8 mouse cellular contexts compared by ENCODE assay signal in genomic region chr10:80146568-80147011, GRCm38 (mm10). TPM values are rescaled to one million over a fixed set of nuclear protein-coding genes. Genes with fewer than 3 reads are reported as not detected.
DNase-seq lines count a peak whose midpoint lies in the region; ATAC-seq and TF ChIP-seq lines count a peak whose summit lies in the region.

No protein-coding gene starts in this region.

- 76% methylated on average over 4 of the region's 4 CpGs for WGBS in limb, embryonic 13.5 days

- H3K79me2 ChIP-seq in MEL (ENCODE audit: control insufficient read depth, insufficient read depth, low read length, poor library complexity) = peaks cover 42% of the 10 kb centered on the region

- H3K9ac ChIP-seq in MEL (ENCODE audit: control insufficient read depth, low read depth, low read length, poor library complexity, severe bottlenecking) = no peak overlapping the region
- H3K9ac ChIP-seq in limb, embryonic 13.5 days = peak overlapping the region; percentile 36; the same call in 1 of the 2 replicates

- ATAC-seq in limb, embryonic 13.5 days (ENCODE audit: low FRiP score, low read depth) = no peak
- no peak for ATAC-seq in megakaryocyte-erythroid progenitor cell, adult 5-6 weeks (replicated peaks; ENCODE audit: low FRiP score, low TSS enrichment, poor library complexity, severe bottlenecking)

- TF ChIP-seq EP300 in MEL (IDR thresholded peaks at IDR 0.05; ENCODE audit: low read depth in 1 of 2, low read length in 2 of 2) = no peak

- H3K9me3 ChIP-seq in MEL (replicated peaks; ENCODE audit: insufficient read depth, low read length) = no peaks in the 10 kb centered on the region
- no peaks in the 10 kb centered on the region for H3K9me3 ChIP-seq in limb, embryonic 13.5 days

- H3K4me3 ChIP-seq in MEL (ENCODE audit: control insufficient read depth in 1 of 2, insufficient read depth in 1 of 2, low read depth in 2 of 2, low read length in 2 of 2) = no peak overlapping the region
- H3K4me3 ChIP-seq in limb, embryonic 13.5 days = peak overlapping the region; percentile 98; the same call in 1 of the 2 replicates

- H3K4me2 ChIP-seq in limb, embryonic 13.5 days (replicated peaks) = 0 out of 2 replicates have a peak overlapping the region, but pooled peaks have one; percentile 65

- TF ChIP-seq CTCF in MEL (IDR thresholded peaks at IDR 0.05 in 2 of 3, conservative IDR thresholded peaks at IDR 0.05 in 1 of 3; ENCODE audit: control insufficient read depth in 1 of 3, insufficient read depth in 1 of 3, low read depth in 2 of 3, low read length in 3 of 3, poor library complexity in 1 of 3, severe bottlenecking in 1 of 3) = no peak

- DNase-seq in heart, adult 11 months = peak; percentile 98
- no peak for DNase-seq in heart, adult 8-10 months (ENCODE audit: low spot score)
- DNase-seq in MEL (ENCODE audit: low read depth, low spot score) = no peak
- DNase-seq in heart, postnatal 10 days = peak; percentile 69 to 80
- no peak for DNase-seq in left cerebral cortex, adult 11 months (ENCODE audit: low spot score)
- DNase-seq in cerebellum, postnatal 36 days = no peak

- TF ChIP-seq POLR2A in MEL (IDR thresholded peaks at IDR 0.05; ENCODE audit: control insufficient read depth in 1 of 2, insufficient read depth in 1 of 2, low read depth in 1 of 2, low read length in 2 of 2, poor library complexity in 1 of 2) = no peak

- TF ChIP-seq RAD21 in MEL (IDR thresholded peaks at IDR 0.05; ENCODE audit: low read depth, low read length) = no peak

- H3K27ac ChIP-seq in MEL (ENCODE audit: control insufficient read depth, low read depth, low read length) = peak overlapping the region; percentile 34
- peak overlapping the region; percentile 100; the same call in 1 of the 2 replicates for H3K27ac ChIP-seq in limb, embryonic 13.5 days

- H3K4me1 ChIP-seq in MEL (ENCODE audit: control insufficient read depth in 1 of 2, insufficient read depth in 2 of 2, low read length in 2 of 2) = peaks cover 0 to 41% of the 10 kb centered on the region in 2 experiments; a peak in 2 of 4 replicates
- H3K4me1 ChIP-seq in limb, embryonic 13.5 days = peaks cover 52% of the 10 kb centered on the region

- intact Hi-C loops in heart, postnatal 10 days (cut with DNase I) = no loop called here

- H3K36me3 ChIP-seq in MEL (ENCODE audit: control insufficient read depth in 1 of 2, insufficient read depth in 2 of 2, low read length in 2 of 2) = peaks cover 0 to 12% of the 10 kb centered on the region in 2 experiments; a peak in 2 of 4 replicates
- H3K36me3 ChIP-seq in limb, embryonic 13.5 days = peaks cover 49% of the 10 kb centered on the region

- H3K27me3 ChIP-seq in MEL (ENCODE audit: control insufficient read depth in 1 of 2, insufficient read depth in 2 of 2, low read length in 2 of 2) = no peaks in the 10 kb centered on the region
- no peaks in the 10 kb centered on the region for H3K27me3 ChIP-seq in limb, embryonic 13.5 days

TF ChIP-seq in MEL, 35 proteins besides CTCF, POLR2A, EP300 and RAD21:
- TF ChIP-seq MXI1 (IDR thresholded peaks at IDR 0.05; ENCODE audit: low read depth, low read length) = 0 out of 2 replicates have a peak, but pooled peaks have one; percentile 1
- no peak for TF ChIP-seq GATA1 (IDR thresholded peaks at IDR 0.05; ENCODE audit: low read depth, low read length)
- TF ChIP-seq POLR2AphosphoS5 (IDR thresholded peaks at IDR 0.05; ENCODE audit: borderline replicate concordance, low read depth, low read length) = no peak
- TF ChIP-seq POLR2AphosphoS2 (IDR thresholded peaks at IDR 0.05; ENCODE audit: low read length) = peak; percentile 6; the same call in 1 of the 2 replicates
- no peak for TF ChIP-seq GABPA (IDR thresholded peaks at IDR 0.05; ENCODE audit: low read depth, low read length)
- TF ChIP-seq SIN3A (IDR thresholded peaks at IDR 0.05; ENCODE audit: low read length) = 0 out of 2 replicates have a peak, but pooled peaks have one; percentile 23

RNA-seq across cellular contexts. Expression of gene Midn, which starts 1.5 kb away (rescaled TPM):
- total RNA-seq in heart, adult 8-10 months (2022) = 100 to 1,000 TPM in 1 of 4 experiments, 10 to 100 TPM in 3; 83.9 to 111 (median 91.0) TPM
- 8.1 and 8.3 TPM in 2 replicates for total RNA-seq in MEL (2012; rRNA removed)
- polyA plus RNA-seq in MEL (2012; ENCODE audit: insufficient read depth in 1 of 2, insufficient read length in 2 of 2, low read depth in 1 of 2, low replicate concordance in 2 of 2, missing spikeins in 1 of 2) = 10 to 100 TPM in 1 of 2 experiments, not detected in 1; 26.7 TPM
- total RNA-seq in heart, postnatal 10 days (2021) = 100 to 1,000 TPM; 132 to 190 TPM
- 22.9 and 23.2 TPM in 2 replicates for polyA plus RNA-seq in limb, embryonic 13.5 days (2015; fragmentation: Nextera tagmentation; extraction: Ambion mirVana)
- 30.9 and 34.0 TPM in 2 replicates for total RNA-seq in megakaryocyte-erythroid progenitor cell, adult 5-6 weeks (2014; fragmentation: Nextera tagmentation)
- 9.4 and 10.5 TPM in 2 replicates for total RNA-seq in megakaryocyte-erythroid progenitor cell, adult 5-6 weeks (2017)

RNA-seq across cellular contexts. Expression of gene Cbarp, which starts 6.0 kb away (rescaled TPM):
- total RNA-seq in heart, adult 8-10 months (2022) = 1 to 10 TPM; 3.8 to 6.1 (median 4.6) TPM
- total RNA-seq in MEL (2012; rRNA removed) = 4.8 and 6.8 TPM in 2 replicates
- 10 to 100 TPM in 1 of 2 experiments, not detected in 1; 19.3 TPM for polyA plus RNA-seq in MEL (2012; ENCODE audit: insufficient read depth in 1 of 2, insufficient read length in 2 of 2, low read depth in 1 of 2, low replicate concordance in 2 of 2, missing spikeins in 1 of 2)
- total RNA-seq in heart, postnatal 10 days (2021) = 1 to 10 TPM; 3.2 to 4.1 TPM
- polyA plus RNA-seq in limb, embryonic 13.5 days (2015; fragmentation: Nextera tagmentation; extraction: Ambion mirVana) = 7.4 and 8.1 TPM in 2 replicates
- 5.2 and 10.5 TPM in 2 replicates for total RNA-seq in megakaryocyte-erythroid progenitor cell, adult 5-6 weeks (2014; fragmentation: Nextera tagmentation)
- 3.7 TPM in 1 of 2 replicates, not detected in the other for total RNA-seq in megakaryocyte-erythroid progenitor cell, adult 5-6 weeks (2017)

RNA-seq across cellular contexts. Expression of gene Atp5d, which starts 8.2 kb away (rescaled TPM):
- total RNA-seq in heart, adult 8-10 months (2022) = 1,000 to 10,000 TPM; 1,050 to 1,135 (median 1,101) TPM
- 308 and 324 TPM in 2 replicates for total RNA-seq in MEL (2012; rRNA removed)
- 100 to 1,000 TPM; 300 to 657 TPM for polyA plus RNA-seq in MEL (2012; ENCODE audit: insufficient read depth in 1 of 2, insufficient read length in 2 of 2, low read depth in 1 of 2, low replicate concordance in 2 of 2, missing spikeins in 1 of 2)
- 1,000 to 10,000 TPM; 1,058 to 1,125 TPM for total RNA-seq in heart, postnatal 10 days (2021)
- polyA plus RNA-seq in limb, embryonic 13.5 days (2015; fragmentation: Nextera tagmentation; extraction: Ambion mirVana) = 456 and 475 TPM in 2 replicates
- 282 and 325 TPM in 2 replicates for total RNA-seq in megakaryocyte-erythroid progenitor cell, adult 5-6 weeks (2014; fragmentation: Nextera tagmentation)
- total RNA-seq in megakaryocyte-erythroid progenitor cell, adult 5-6 weeks (2017) = 29.3 and 49.3 TPM in 2 replicates

RNA-seq across cellular contexts. Expression of gene Cirbp, which starts 19.2 kb away (rescaled TPM):
- 10 to 100 TPM; 34.7 to 69.7 (median 51.6) TPM for total RNA-seq in heart, adult 8-10 months (2022)
- 21.2 and 27.2 TPM in 2 replicates for total RNA-seq in MEL (2012; rRNA removed)
- 10 to 100 TPM in 1 of 2 experiments, not detected in 1; 56.6 TPM for polyA plus RNA-seq in MEL (2012; ENCODE audit: insufficient read depth in 1 of 2, insufficient read length in 2 of 2, low read depth in 1 of 2, low replicate concordance in 2 of 2, missing spikeins in 1 of 2)
- total RNA-seq in heart, postnatal 10 days (2021) = 100 to 1,000 TPM; 113 to 134 TPM
- 149 and 194 TPM in 2 replicates for polyA plus RNA-seq in limb, embryonic 13.5 days (2015; fragmentation: Nextera tagmentation; extraction: Ambion mirVana)
- total RNA-seq in megakaryocyte-erythroid progenitor cell, adult 5-6 weeks (2014; fragmentation: Nextera tagmentation) = 31.5 and 44.0 TPM in 2 replicates
- total RNA-seq in megakaryocyte-erythroid progenitor cell, adult 5-6 weeks (2017) = 30.8 and 73.1 TPM in 2 replicates

RNA-seq across cellular contexts. Expression of gene 1600002K03Rik, which starts 26.2 kb away (rescaled TPM):
- total RNA-seq in heart, adult 8-10 months (2022) = 1 to 10 TPM; 4.9 to 7.7 (median 5.9) TPM
- total RNA-seq in MEL (2012; rRNA removed) = 16.9 and 17.7 TPM in 2 replicates
- 10 to 100 TPM in 1 of 2 experiments, not detected in 1; 11.4 TPM for polyA plus RNA-seq in MEL (2012; ENCODE audit: insufficient read depth in 1 of 2, insufficient read length in 2 of 2, low read depth in 1 of 2, low replicate concordance in 2 of 2, missing spikeins in 1 of 2)
- total RNA-seq in heart, postnatal 10 days (2021) = 1 to 10 TPM; 3.1 to 3.4 TPM
- 9.7 and 11.0 TPM in 2 replicates for polyA plus RNA-seq in limb, embryonic 13.5 days (2015; fragmentation: Nextera tagmentation; extraction: Ambion mirVana)
- 14.2 and 22.9 TPM in 2 replicates for total RNA-seq in megakaryocyte-erythroid progenitor cell, adult 5-6 weeks (2014; fragmentation: Nextera tagmentation)
- total RNA-seq in megakaryocyte-erythroid progenitor cell, adult 5-6 weeks (2017) = 25.4 and 27.8 TPM in 2 replicates

Comparison
In these comparisons a context has a peak if more than half of its experiments do, and no peak if none do; other contexts are left out.
1. DNase-seq: peak in heart, adult 11 months (single experiment) and heart, postnatal 10 days (2 of 2); none in heart, adult 8-10 months (single experiment), MEL (single experiment), left cerebral cortex, adult 11 months (single experiment) and cerebellum, postnatal 36 days (0 of 2).